Mouse (Mus musculus) natural killer cell, adult 2 months (primary cell): ENCODE measurements around the gene Arfip2.

ENCODE experiments used
- DNase-seq, 2 experiments: peaks; one replicate each; pipeline ENCODE4 v3.0.0; 2022; ENCODE audit warnings: low spot score in 2 of 2

The Arfip2 gene

DNA sequence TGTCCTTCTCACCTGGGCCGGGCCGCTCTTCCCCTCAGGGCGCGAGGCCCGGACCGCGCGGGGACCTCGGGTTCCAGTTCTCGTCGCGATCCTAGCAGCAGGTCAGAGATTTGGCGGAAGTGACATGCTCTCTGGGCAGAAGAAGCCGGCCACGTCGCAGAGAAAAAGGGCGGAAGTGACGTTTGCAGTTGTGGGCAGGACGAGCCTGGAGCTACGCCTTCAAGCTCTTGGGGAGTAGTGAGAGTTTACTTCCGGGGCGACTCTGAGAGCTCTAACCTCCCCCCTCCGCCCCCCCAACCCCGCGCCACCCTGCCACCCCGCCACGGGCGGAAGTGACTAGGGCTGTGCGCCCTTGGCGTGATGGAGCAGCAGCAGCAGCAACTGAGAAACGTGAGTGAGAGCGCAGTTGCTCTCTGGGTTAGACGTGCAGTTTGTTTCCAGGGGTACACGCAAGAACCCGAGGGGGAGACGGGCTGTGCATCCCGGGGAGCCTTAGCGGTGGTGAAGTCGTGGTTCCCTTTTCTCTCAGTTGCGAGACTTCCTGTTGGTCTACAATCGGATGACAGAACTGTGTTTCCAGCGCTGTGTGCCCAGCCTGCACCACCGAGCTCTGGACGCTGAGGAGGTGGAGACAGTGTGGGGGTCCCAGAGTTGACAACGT, at the start of gene Arfip2, which contains the start of gene Gm45799:
Gene Arfip2, minus strand, starts transcription at position 184 of the 661 bp plus-strand sequence.
Gene Gm45799, plus strand, starts transcription at position 320 of the 661 bp plus-strand sequence.
- DNase-seq: peak; percentile 96

DNA sequence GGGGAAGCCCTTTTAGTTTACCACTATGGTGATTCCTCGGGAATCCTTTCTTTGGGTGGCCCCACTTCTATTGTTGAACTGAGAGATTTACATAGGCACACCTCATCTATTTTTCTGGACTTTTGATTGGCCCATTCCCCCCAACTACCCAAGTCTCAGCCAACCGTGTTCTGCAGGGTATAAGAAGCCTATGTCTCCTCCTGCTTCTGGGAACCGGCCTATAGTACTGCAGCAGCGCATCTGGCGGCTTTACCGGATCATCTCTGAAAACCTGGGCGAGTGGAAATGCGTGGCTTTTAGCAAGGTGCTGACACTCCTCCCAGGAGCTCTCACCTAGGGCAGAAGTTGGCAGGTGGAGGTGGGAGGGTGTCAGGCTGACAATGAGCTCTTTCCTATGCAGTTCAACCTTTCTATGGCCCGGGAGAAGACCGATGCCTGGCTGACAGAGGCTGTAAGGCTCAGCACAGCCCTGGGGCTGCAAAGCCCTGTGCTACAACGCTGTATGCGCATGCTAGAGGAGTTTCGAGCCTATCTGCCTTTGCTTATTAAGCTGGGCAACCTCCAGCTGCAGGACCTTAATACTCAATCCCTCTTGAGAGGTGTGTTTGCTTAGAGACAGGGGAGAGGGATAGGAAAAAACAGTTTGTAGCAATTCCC, 45.5 kb upstream of the Arfip2 start:
- DNase-seq: no peak

DNA sequence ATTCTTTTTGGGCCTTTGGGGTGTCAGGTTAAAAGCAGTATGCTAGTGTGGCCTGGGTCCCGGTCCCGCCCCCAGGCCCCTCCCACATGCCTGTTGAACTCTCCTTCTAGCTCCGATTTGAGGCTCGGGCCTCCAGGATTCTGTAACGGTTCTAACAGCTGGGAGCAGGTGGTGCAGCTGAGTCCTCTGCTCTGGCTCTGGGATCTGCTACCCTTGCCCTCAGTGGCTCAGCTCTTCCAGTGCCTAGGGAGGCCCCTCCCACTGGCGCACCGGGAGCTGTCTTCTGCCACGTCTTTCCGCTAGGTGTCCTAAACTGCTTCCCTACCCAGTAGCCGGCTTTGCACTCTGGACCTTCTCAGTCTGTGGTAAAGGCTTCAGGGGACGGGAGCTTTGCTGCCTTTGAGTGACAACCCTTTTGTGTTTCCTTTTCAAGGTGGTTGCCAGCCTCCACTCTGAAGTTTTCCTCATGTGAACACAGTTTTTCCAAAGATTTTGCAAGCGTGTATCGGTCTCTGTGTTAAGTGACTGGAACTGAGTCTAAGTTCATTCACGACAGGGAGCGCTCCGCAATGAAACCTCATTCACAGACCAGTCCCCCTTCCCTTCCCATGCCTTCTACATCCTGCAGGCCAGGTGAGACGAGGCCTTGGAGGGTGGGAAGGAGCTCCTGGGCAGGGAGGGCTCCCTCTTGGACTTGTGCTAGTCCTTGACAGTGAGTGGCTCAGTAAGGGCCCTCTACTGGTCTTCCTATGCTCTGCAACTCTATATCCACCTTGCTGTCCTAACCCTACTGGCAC, 10.6 kb upstream of the Arfip2 start, which contains the start of gene Dnhd1:
Gene Dnhd1, plus strand, starts transcription at position 189 of the 797 bp plus-strand sequence.
- peak; percentile 26 to 37 for DNase-seq

DNA sequence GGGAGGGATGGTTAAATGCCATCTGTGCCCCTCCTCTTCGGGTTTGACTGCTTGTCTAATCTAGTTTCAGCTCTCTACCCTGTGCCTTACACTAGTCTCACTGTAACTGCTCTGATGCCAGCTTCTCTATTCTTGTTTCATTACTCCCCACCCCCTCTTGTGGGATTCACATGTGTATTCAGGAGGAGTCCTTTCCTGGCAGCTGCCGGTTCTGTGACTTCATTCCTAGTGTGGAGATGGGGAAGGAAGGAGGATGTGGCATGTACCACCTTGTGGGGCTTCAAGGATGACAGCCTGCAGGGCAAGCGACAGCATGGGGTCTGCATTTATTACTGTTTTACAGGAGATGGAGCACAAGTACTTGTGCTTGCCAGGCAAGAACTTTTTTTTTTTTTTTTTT, 1.7 kb upstream of the Arfip2 start:
- no peak for DNase-seq

DNA sequence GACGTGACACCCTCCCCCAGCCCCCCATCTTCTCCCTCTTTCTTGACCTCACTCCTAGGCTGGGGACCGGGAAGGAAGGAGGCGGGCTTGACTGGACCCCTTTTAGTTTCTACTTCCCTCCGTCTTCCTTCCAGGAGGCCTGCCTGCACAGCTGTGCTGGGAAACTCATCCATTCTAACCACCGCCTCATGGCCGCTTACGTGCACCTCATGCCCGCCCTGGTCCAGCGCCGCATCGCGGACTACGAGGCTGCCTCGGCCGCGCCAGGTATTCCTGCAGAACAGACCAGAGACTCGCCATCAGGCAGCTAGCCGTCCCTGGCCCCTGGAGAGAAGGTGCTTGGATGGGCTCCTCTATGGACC, 659 bp upstream of the Arfip2 start:
- no peak for DNase-seq

DNA sequence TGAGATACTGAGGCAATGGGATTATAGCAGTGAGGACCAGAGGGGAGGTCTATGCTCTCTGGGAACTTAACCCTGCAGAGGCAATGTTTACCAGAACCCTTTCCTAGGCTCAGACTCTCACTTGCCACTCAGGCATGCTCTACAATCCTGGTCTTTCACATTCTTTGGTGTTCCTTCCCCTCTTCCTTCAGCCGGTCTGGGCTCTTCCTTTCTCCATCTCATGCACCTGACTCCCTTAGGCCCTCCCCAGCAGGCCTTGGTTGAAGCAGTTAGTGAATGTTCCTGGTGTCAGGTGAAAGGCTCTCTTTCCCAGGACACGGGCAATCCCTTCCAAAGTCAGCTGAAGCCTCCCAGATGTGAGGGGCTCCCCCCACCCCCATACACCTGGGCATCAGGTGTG, 460 bp downstream of the Arfip2 start, which contains the start of gene Timm10b:
Gene Timm10b, plus strand, starts transcription at position 301 of the 400 bp plus-strand sequence.
- DNase-seq: no peak

DNA sequence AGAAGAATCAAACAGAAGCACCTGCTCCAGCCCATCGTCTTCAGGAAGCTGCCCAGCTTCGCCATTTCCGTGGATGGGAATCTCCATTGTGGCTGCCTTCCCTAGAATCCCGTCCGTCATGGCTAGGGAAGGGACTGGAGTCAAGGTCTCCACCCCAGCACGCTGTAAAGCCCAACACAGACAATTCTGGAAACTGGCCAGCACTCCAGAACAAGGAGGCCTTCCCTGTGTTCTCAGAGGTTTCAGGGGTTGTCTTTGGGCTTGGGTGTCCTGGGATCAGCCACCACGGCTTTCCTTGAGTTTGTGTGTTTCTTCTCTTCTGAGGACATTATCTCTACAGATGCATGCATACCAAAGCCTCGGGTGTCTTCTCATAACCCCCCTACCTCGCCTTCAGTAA, 912 bp downstream of the Arfip2 start:
- no peak for DNase-seq

DNA sequence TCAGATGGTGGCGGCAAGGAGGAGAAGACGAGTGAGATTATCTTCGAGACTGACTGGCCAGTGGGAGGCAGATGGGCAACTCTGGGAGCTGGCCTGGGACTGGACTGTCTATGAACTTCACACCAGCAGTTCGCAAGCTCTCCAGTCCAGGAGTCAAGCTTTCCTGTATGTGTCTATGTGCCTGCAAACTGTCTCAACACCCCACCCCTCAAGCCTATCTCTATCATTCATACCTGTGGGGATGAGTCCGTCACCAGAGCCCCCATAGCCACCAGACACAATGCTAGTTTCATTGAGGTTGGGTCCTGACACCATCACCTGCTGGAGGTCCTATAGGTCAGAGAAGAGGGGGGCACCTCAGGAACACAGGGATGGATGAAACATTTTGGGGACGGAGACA, 1.4 kb downstream of the Arfip2 start:
- DNase-seq: no peak

DNA sequence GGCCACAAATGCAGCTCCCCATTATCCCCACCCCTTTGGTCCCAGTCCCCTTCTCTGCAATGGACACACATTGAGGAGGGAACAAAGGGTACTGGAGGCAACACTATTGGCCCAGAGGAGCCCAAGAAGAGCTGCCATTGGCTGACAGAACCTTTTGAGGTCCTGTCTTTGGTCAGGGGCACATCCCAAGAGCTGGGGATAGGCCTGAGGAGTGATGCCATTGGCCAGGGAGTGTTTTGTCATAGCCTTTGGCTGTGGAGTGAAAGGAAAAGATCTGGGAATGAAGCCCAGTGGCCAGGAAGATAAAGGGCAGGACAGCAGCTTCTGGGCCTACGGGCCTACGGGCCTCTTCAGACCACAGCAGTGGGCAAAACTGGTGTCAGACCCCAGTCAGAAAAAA, 4.5 kb downstream of the Arfip2 start:
- DNase-seq: no peak

DNA sequence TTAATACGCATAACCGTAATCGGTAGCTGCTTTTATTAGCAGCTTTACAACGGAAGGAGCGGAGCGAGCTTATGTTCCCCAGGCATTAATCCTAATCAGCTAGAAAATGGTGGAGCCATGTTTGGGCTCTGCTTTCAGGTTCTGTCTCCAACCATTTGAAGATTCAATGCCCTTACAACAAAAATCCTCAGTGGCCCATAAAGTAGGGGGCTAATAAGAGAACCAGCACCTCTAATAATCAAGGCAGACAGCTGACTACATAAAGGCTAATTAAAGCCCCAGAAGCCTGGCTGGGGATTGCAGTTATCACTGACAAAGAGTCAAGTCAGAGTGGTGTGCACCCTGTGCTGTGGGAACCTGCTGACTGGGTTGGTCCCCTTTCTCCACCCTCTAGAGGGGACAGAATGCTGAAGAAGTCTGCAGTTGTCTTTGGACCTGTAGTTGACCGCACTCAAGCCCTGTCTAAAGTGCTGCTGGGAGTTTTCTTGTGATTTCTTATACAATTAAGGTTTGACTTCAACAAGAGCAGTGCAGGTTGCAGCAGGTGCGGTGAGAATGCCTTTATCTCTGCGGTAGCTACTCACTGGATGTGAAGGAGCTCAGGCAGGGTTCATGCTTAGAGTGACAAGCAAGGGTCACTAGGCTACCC, 5.8 kb downstream of the Arfip2 start:
- no peak for DNase-seq

DNA sequence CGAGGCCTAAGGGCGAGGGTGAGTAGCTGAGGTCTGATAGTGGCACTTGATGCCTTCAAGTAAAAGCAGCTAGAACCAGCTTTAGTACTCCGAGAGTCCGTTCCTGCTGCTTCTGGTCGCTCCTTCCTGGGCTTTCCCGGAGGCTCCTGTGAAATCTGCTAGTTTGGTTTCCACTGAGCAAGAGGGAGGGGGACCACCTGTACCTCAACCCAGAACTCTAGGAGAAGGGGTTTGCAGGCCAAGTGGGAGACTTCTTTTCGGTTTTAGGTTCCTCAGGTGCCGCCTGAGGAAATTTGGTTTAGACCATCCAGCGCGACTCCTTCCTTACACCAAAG, 6.4 kb downstream of the Arfip2 start:
- DNase-seq: no peak

DNA sequence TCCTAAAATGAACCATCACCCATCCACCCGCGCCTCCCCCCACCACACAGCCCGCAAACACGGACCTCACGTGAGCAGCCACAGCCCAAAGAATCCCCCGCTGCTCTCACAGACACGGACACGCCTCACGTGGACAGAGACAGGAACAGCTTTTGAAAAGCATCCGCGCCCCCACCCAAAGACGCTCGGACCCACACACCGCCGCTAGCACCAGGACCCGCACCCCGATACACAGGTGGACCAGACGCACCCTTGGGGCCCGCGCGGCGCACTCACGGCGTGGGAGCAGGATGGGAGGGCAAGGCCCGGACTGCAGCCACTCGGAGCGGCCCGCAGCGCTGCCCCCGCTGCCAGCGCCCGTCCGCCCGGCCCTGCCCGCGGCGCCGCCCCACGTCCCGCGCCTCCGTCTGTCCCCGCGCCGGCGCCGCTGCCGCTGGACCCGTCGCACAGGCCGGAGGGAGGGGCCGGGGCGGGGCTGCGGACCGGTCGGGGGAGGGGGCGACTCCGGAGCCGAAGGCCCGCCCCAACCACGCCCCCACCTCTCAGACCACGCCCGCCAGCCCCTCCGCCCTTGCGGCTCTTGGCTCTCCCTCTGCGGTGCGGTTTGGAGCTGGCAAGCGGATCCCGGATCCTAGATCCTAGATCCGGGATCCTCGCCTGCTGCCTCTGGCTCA, 7.0 kb downstream of the Arfip2 start, which contains the start of gene Trim3:
Gene Trim3, minus strand, starts transcription at position 445 of the 674 bp plus-strand sequence.
- DNase-seq: peak; percentile 52 to 66

DNA sequence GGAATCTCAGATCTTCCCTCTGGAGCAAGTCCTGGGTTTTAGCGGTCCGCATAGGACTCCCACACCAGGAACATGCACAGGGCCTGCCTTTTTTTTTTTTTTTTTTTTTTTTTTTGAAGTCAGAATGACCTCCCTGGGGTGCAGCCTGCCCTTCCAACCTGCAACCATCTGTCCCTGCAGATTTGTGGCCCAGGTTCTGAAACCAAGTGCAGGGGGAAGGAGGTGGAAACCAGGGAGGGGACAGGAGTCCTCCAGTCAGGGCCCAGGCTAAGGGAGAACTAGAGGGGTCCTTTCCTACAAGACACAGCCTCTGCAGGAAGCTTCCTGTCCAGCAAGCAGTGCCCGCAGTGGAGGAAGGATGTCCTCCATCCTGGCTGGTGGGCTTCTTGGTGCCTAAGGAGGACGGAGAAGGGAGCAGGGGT, 7.7 kb downstream of the Arfip2 start:
- no peak for DNase-seq

DNA sequence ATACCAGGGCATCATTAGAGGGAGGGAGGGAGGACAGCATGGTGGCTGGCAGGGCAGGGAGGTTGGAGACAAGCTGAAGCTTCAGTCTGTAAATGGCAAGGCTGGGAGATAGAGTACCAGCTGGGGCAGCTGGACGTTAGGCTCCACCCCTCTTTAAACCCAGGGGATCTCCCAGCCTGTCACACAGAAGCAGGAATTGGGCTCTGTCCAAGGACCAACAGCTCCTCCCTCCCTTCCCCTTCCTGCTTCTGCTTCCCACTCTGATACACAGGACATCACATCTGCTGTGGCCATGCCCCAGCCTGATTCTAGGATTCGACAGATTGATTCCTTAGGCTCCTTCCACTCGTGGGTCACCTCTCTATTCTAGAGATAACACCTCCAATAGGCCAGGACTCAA, 11.6 kb downstream of the Arfip2 start:
- DNase-seq: no peak

DNA sequence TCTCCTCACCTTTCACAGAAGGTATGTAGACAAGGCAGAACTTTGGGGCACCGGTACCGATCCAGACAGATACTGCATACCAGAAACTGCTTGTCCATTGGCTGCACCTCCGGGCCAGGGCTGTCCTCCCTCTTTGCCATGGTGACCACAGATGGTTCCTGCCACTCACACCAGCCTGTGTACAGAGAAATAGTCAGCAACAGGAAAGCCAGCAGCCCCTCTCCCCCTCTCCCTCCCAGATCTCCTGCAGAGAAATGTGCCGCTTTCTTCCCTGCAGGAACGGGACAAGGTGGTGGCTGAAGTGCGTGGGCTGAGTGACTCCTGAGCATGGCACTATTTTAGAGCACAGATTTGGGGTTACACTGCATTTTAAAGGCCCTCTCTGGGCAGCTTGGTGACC, 14.8 kb downstream of the Arfip2 start:
- DNase-seq: no peak

DNA sequence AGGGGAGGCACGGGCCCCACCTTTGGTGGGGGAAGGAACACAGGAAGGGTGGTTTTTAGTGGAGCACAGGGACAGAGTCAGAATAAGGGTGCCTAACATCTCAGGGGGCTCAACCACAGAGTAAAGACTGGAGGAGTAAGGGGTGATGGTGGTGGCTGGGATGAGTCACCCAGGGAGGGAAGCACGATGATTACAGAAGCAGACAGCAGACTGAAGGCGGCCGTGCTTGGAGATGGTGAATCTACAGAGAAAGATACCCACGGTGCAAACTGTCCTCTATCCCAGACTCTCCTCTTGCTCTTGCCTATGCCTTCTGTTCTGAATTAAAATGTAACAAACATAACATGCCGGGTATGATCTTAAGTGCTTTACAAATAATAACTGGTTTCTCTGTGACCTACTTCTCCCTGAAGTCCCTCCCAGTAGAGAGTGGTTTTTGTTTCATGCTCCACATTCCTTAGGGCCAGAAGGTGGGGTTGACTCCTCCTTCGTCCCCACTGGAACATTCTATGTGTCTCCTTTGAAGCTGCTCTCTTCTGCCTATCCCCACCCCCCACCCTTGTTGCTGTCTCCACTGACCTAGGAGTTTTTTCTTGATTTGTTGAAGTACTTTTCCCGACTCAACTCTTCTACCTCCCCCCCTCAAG, 18.4 kb downstream of the Arfip2 start:
- no peak for DNase-seq

DNA sequence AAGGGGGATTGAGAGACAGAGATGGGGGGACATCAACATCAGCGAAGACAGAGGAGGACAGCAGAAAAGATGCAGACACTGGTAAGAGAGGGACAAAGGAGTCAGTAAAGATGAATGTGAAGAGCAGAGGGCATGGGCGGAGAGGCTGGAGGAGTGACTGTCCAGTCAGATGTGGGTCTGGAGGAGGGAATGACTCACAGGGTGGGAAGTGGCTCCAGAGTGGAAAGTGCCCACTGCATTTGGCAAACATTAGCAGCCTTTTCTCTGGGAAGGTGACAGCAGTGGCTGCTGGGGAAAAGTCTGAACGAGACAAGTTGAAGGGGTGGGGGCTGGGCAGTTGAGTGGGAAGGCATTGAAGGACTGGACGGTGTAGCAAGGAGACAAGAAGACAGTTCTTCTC, 19.2 kb downstream of the Arfip2 start:
- DNase-seq: no peak

DNA sequence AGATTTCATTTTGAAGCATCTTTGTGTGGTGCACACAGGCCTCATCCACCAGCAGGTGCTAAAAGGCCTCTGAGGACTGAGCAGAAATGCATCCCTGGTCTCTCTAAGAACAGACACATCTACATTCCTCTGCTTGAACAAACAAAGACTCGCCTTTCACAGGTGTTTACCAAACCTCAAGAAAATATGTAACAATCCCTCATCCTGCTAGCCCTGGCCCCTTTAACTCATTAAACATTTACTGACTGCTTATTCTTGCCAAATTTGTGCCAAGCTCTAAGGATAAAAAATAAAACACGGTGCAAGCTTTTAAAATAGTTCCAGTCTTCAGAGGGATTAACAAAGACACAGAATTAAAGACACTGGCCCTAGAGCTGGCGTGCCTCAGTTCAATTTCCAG, 20.5 kb downstream of the Arfip2 start:
- DNase-seq: no peak

DNA sequence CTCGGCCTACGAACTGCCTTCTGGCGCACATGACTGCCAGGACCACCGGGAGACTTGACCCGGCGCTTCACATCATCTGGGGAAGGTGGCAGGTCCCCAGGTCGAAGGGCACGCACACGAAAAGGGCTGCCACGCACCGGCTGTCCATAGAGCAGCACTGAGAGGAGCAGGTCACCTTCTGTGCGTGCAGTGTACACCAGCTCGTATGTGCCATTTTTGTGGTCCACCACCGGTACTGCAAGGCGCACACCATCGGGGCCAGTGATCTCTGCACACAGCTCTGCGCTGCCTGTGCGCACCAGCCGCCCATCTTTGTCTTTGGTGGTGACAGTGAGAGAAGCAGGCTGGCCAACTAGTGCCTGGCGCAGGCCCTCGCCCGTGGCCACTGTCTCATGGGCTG, 22.4 kb downstream of the Arfip2 start:
- no peak for DNase-seq

DNA sequence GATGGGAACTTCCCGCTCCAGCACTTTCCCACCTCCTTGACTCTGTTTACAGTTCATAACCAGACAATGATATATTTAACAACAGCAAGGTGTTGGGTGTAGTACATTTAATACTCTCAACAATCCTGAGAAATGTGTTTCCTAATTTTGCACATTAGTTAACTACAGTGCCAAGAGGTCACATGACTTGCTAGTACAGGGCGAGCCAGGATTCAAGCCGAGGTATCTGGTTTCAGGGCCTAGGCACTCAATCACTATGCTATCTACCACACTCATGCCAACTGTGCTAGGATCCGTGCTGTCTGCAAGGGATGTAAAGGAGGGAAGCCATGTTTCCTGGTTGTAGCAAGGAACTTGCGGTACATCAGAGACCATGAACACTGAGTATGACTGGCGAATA, 23.7 kb downstream of the Arfip2 start:
- no peak for DNase-seq

DNA sequence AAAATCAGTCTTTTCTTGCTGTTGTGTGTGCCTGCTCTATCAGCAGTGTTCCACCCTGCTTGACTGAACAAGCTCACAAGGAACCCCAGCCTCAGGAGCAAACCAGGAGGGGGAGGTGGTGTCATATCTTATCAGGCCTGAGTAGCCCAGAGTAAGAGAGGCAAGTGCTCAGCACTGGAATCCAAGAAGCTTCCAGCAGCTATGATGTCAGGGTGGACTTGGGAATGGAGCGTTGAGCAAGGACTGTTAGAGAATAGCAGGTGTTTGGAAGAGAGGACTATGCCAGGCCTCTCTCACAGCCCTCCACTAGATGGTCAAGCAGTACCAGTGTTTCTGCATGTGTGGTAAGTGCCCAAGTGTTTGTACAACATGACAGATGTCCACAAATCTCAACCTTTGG, 24.5 kb downstream of the Arfip2 start:
- no peak for DNase-seq
